Mouse (Mus musculus): Measurements from ENCODE around the gene Plpp3.
"Not testable (repeated sequence)": the region's sequence is repeated elsewhere in the genome, so short reads cannot be mapped to it uniquely, and the experiment has no call there.

Gene Plpp3

DNA sequence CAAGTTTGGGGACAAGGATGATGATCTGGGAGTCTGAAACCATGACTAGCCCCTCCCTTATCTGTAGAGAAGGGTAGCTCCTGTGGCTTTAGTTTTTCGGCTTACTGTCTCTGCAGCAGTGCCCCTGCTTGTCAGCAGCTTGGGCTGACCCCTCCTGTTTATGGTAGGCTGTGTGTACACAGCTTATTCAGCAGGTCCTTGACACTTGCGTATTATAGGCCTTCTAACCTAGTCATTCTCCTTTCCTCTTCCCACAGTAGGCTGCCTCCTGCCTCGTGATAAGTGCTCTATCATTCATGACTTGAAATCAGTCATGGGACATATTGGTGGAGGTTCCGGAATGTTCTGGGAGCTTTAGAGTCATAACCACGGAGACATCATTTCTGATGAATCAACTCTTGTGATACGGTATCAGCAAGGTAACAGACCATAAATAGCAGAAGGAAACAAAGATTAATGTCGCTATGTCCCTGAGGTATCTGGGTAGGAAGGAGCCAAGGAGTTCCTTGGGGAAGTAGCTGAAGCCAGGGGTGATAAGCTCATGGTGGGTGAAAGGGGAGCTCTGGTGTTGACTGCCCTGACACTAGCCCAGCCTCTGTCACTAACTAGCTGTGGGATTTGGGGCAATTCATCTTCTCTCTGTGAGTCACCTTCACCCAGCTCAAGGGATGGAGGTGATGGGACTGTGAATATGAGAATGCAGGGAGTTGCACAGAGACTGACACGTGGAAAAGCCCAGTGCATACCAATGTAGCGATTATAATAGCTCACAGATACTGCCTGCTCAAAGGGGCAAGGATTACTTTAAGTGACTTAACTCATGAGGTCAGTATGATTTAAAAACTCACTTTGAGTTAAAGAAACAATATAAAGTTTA lies 104.0 kb downstream of the Plpp3 start:
- DNase-seq (ENCODE audit: low spot score), result no peak

DNA sequence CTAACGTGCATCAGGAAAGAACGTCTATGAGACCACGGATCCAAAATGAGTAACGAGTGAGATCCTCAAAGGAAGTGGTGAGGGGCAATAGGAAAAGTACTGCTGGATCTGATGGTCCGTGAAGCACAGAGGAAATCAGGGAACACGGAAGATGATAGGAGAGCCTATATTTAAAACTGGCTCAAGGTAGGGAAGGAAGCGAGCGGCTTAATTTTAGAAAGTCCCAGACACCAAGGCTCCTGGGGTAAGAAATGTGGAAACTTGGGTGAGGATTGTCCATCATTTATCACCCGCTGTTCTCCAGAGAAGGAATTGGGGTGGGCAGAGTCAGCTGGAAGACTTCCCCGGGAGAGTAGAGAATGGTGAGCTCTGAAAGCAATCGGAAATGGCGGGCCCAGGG lies 105.2 kb downstream of the Plpp3 start:
- DNase-seq (ENCODE audit: low spot score), result no peak

DNA sequence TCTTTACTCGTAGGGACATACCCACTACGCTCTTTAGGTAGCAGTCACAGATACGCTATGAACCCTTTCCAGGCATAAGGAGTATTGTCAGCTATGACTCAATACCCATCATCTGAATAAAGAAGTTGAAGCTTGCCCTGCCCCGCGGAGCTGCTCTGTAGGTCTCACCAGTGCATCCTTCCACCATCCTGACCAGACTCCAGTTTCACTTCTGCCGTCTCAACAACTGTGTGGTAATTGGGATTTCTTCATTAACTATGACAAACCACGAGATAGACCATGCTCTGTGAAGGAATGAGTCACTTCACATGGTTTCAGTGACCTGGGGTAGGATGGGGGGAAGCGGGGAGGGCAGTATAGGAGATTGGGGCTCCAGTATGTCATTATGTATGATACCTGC lies 106.5 kb downstream of the Plpp3 start:
- no peak for DNase-seq (ENCODE audit: low spot score)

DNA sequence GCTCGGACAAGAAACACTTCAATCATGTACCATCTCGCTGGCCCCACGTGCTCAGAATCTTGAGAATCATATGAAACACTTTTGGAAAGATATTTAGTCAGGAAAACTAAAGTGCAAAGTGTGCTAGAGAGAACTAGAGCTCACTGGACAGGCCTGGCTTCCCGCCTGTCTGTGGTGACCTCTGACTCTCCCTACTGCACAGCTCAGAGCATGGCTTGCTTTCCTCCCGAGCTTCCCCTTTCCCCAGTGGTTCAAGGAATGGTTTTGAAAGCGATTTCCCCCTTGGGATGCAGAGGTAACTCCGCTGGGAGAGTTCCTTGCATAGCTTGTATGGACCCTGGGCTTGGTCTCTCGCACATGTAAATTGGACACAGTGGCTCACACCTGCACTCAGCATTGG lies 107.9 kb downstream of the Plpp3 start:
- no peak for DNase-seq (ENCODE audit: low spot score)

DNA sequence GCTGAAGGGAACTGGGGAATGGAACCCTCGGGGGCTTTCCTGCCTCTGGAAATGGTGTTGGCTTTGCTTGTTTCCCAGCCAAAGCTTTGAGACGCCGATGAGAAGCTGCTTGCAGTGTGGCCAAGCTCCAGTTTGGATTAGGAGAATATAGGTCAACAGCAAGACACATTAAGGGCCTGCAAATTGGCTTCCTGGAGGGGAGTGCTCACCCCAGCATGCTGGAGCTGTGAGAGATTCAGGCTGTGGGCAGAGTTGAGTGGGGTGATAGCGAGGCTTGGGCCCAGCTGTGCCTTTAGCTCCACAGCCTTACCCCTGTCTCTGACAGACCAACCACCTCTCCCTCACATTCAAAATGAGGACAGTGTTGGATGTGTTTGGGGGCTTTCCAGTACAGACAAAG lies 108.5 kb downstream of the Plpp3 start:
- no peak for DNase-seq (ENCODE audit: low spot score)

DNA sequence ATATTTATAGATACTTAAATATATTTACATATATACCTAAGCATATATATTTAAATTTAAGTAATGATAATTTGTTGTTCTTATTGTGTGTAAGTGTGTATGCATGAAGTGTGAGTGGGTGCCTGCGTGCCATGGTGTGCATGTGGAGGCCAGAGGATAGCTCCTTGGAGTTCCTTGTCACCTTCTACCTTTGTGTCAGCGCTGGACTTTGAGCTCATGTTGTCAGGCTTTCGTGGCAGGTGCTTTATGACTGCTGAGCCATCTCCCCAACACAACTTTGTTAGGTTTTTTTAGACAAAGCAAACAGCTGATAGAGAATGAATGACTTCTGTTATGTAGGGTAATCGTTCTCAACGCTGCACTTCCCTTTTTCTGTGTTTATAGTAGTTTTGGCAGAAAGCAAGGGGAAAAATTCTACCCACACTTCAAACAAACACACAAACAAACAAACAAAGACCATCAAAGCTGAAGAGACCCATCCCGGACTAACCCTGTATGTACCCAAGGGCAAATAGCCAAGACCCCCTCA lies 111.1 kb downstream of the Plpp3 start:
- DNase-seq (ENCODE audit: low spot score), result no peak

DNA sequence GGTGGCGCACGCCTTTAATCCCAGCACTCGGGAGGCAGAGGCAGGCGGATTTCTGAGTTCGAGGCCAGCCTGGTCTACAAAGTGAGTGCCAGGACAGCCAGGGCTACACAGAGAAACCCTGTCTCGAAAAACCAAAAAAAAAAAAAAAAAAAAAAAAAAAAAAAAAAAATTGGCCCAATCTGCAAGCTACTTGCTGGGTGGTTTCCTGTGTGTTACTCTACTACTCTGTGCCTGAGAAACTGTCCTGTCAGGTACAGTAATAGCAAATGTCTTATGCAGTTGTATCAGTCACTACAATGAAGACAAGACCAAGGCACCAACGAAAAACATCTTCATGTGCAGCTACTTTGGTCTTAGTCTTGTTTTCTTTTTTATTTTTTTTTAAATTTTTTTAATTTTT lies 112.3 kb downstream of the Plpp3 start:
- not testable (repeated sequence) for DNase-seq (ENCODE audit: low spot score)

DNA sequence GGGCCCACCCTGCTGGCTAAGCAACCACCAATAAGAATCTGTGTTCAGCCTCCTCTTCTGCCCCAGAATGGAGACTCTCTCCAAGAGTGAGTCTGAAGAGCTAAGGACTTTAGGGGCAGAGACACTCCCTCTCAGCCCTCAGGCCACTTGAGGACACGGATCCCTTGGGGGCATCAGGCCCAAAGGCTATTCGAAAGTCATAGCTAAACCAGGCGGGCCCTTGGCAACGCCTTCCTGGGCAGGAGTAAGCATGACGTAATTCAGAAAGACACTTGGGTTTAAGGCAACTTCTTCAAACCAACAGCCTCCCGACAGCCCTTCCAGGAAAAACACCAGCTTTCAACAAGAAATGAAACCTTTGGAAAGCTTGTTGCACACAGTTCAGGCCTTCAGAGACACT lies 114.0 kb downstream of the Plpp3 start:
- no peak for DNase-seq (ENCODE audit: low spot score)

DNA sequence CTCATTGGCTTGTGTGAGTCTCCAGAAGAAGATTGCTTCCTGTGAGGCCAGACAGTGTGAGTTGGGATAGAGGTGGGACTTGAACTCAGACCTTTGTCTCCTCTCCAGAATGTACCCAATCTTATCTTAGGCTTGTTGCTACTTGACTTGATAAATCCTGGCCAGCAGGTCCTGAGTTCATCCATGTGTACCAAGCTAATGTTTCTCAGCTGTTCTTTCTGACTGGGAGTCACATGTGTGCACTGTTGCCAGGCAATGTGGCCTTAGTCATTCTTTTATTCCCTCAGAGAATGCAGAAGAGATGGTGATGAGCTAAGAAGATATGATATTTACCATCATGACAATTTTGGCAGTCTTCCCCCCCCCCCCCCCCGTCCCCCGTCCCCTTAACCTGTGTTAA lies 115.9 kb downstream of the Plpp3 start:
- DNase-seq (ENCODE audit: low spot score), result no peak

DNA sequence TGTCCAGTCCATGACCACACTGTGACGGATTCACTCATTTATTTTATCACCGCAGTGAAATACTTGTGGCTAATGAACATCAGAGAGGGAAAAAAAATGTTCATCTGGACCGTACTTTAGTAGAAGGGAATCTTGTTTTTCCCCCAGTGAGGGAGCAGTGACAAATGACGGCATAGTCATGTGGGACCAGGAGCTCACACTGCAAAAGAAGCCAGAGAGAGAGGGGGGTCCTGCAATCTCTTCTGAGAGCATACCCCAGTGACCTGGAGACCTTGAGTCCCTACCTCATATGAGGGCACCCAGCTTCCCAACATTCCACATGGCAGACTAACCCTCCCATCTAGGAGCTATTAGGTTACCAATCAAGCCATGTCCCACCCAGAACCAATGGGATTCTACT lies 116.3 kb downstream of the Plpp3 start:
- no peak for DNase-seq (ENCODE audit: low spot score)

DNA sequence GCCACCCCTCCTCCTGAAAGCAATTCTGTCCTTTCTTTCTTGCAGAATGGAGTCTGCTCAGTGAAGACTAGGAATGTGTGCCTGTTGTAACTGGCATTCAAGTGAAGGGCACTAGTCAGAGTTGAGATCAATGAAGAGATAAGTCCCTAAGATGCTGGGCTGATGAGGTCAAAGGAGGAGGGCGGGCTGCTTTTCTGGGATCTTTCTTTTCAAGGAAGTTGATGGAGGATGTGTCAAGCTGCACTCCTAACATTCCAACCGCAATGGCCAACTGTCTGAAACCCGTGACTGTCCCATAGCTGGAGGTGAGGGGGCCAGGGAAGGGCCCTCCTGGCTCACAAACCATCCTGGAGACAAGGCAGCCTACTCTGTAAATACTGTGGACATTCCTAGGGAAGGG lies 118.5 kb downstream of the Plpp3 start:
- no peak for DNase-seq (ENCODE audit: low spot score)

DNA sequence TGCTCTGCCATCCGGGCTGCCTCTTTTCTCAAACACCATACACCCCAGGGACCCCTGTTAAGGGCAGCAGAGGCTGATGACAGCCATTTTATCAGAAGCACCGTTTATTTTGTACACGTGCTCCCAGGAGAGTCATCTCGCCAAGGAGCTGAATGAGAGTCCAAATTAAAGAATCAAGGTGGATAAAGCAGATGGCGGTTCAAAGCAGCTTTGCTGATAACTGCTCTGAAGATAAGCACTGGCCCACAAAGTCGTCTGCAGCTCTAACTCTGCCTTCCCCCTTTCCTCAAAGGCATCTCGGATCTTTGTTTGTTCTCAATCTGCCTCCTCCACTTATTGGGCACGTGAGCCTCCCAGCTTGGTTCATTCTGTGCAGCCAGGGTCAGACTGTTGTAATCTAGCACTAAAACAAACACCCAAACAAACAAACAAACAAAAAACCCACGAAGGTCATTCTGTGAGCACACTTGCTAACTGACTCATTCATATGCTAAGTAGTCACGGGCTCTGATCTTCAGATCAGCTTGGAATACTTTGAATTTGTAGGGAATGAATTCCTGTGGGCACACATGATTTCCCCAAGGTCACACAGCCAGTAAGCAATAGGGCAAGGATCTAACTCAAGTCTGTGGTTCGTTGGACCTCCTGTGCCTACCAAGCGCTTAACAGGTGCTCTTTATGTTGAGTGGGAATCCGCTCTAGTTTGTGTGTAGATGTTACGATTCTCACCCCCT lies 119.1 kb downstream of the Plpp3 start:
- no peak for DNase-seq (ENCODE audit: low spot score)

DNA sequence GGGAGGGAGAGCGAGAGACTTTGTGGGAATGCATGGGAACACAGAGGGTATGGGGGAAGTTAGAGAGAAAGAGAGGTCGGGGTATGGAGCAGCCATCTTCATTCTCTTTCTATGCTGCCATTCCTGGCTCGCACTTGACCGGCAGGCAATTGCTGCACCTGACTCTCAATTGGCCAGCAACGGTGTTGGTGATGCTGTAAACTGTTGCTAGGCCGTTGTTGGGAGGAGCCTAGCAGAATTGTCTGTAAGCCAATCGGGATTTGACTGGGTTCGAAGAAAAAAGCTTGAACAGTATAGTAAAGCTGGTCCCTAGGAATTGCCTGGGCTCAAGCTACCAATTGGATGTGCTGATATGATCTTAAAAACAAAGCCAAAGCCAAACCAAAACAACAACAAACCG lies 121.0 kb downstream of the Plpp3 start:
- no peak for DNase-seq (ENCODE audit: low spot score)

DNA sequence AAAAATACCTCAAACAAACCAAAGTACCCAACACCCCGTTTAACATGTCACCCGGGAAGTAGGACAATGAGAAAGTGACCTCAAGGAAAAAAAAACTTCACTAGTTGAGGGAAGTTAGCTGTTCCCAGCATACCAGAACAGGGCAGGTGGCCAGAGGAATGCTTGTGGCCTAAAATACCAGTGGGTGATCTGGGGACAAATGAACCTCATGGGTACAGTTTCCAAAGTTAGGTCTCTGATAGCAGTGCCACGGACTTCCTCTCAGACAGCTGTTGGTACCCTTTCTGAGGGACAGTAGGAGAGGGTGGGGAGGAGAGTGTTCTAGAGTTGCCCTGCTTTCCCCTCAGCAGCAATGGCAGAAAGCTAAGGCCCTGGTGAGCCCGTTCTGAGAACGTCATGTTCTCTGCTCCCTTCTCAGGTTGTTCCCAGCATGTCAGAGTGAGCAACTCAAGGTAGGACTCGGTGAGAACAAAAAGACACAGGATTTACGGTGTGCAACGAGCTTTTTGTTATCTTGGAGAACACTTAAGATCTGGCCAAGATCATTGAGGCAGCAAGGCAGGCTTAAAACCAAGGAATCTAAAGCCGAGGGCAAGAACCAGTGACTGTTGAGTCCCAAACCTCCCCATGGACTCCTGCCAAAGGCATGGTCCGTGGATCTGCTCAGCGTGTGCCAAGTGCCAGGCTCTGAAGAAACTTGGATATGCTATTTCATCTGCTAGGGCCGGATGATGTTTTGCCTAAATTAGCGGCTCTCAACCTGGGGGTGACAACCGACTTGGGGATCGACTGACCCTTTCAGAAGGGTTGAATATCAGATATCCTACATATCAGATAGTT lies 121.6 kb downstream of the Plpp3 start:
- DNase-seq (ENCODE audit: low spot score), result no peak

DNA sequence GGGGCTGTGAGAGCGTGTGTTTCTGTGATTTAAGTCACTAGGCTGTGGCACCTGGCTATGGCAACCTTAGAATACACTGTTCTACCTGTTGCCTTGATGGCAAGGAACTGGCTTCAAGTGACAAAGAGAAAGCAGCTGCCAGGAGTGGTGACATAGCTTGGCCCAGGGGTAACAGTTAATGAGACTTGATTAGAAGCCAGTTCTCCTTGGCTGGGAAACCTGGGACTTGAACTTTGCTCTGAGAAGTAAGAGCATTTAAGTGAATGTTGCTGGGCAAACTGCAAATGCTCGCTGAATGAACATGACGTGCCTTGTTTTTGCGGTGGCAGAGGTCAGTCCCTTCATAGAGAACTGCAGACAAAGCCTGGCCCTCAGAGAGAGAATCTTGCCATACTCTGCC lies 122.7 kb downstream of the Plpp3 start:
- DNase-seq (ENCODE audit: low spot score), result no peak

DNA sequence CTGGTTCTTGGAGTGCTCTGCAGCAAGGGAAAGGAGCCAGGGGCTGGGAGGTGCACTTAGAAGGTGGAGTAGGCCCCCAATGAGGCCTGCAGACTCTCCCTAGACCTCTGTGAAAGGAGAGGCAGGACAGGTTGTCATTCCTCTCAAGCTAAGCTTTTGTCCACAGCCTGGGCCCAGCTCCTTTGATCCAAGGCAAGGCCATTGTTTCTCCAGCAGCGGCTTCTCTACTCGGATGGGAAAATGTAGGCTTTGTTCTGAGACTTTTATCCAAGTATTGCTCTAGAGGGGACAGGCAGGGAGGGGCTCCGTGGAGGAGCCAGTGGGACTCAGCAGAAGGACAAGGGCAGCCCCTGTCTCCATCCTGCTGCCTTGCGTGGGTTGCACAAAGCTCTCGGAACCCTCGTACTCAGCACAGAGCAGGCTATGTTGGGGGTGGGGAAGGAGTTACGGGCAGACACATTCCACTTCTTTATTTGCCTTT lies 124.6 kb downstream of the Plpp3 start:
- no peak for DNase-seq (ENCODE audit: low spot score)
